Mouse (Mus musculus) liver, embryonic 13.5 days (tissue): ENCODE data around the gene Syt13. TPM values are rescaled to one million over a fixed set of nuclear protein-coding genes. Genes with fewer than 3 reads are reported as not detected.

Source experiments
- ATAC-seq: fragments of 200-750 bp; cut with Nextera tagmentation; 2 replicates; pipeline ENCODE4 v1.8.0; 2017; ENCODE audit warnings: low read depth, mild to moderate bottlenecking, moderate number of reproducible peaks, moderate library complexity
- DNase-seq: peaks from one replicate; pipeline ENCODE4 v3.0.0; 2022
- H3K27ac ChIP-seq: fragments of 300-500 bp; sonication (generic); 2 replicates; pipeline ENCODE4 v1.5.1; 2015; ENCODE audit warnings: moderate library complexity, mild to moderate bottlenecking, inconsistent platforms
- H3K27me3 ChIP-seq: fragments of 300-500 bp; sonication (generic); 2 replicates; pipeline ENCODE4 v1.6.1; 2015; ENCODE audit warnings: mild to moderate bottlenecking, inconsistent platforms
- H3K36me3 ChIP-seq: fragments of 300-500 bp; sonication (generic); 2 replicates; pipeline ENCODE4 v1.6.1; 2015; ENCODE audit warnings: mild to moderate bottlenecking, inconsistent platforms
- H3K4me1 ChIP-seq: fragments of 300-500 bp; sonication (generic); replicated peaks from 2 replicates; pipeline ENCODE4 v1.6.1; 2015; ENCODE audit warnings: inconsistent platforms
- H3K4me2 ChIP-seq: fragments of 300-500 bp; sonication (generic); 2 replicates; pipeline ENCODE4 v1.6.1; 2015; ENCODE audit warnings: inconsistent platforms, mild to moderate bottlenecking, moderate library complexity
- H3K4me3 ChIP-seq: fragments of 300-500 bp; sonication (generic); replicated peaks from 2 replicates; pipeline ENCODE4 v1.5.1; 2015; ENCODE audit warnings: mild to moderate bottlenecking, inconsistent platforms
- H3K9ac ChIP-seq: fragments of 300-500 bp; sonication (generic); 2 replicates; pipeline ENCODE4 v1.6.1; 2015; ENCODE audit warnings: mild to moderate bottlenecking, inconsistent platforms
- H3K9me3 ChIP-seq: fragments of 300-500 bp; sonication (generic); replicated peaks from 2 replicates; pipeline ENCODE4 v1.6.1; 2016; ENCODE audit warnings: inconsistent platforms
- WGBS: fragments of 180-500 bp; shearing (Covaris S2); methylation state at CpG from one replicate; pipeline ENCODE4 v1.1.7; 2015; ENCODE audit not compliant: insufficient replicate concordance; 5-methylcytosine and 5-hydroxymethylcytosine counted together
- polyA plus RNA-seq: library from polyadenylated mRNA; unstranded; fragments of >200 nt; fragmentation: Nextera tagmentation; extraction: Ambion mirVana; gene quantifications from 2 replicates; pipeline ENCODE4 v1.2.1, GENCODE M21; 2015

The Syt13 gene
- polyA plus RNA-seq, 1 experiment from 2014 or later, result 0.22 TPM

DNA sequence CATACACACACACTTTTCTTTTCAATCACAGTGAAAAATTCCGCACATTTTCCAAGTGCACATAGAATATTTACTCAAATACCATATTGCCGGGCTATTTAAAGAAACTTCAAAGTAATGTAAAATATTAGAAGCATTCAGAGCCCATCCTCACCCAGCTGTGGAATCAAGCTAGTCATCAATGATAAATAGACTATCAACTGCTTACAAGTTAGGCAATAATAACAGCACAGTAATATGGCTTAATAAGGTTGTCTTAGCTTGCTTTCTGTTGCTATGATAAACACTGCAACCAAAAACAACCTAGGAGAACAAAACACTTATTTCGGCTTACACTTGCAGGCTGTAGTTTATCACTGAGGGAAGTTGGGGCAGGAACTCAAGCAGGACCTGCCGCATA, 22.4 kb upstream of the Syt13 start:
- no peaks in the 10 kb centered on the region for H3K4me1 ChIP-seq
- H3K4me2 ChIP-seq, result no peak overlapping the region
- H3K9ac ChIP-seq, result no peak overlapping the region
- H3K4me3 ChIP-seq, result no peak overlapping the region
- DNase-seq (no peak), ATAC-seq (no peak)
- no peaks in the 10 kb centered on the region for H3K9me3 ChIP-seq
- H3K27ac ChIP-seq, result no peak overlapping the region
- H3K27me3 ChIP-seq, result no peaks in the 10 kb centered on the region
- WGBS, result 72% methylated on average over 4 of the region's 4 CpGs
- no peaks in the 10 kb centered on the region for H3K36me3 ChIP-seq

DNA sequence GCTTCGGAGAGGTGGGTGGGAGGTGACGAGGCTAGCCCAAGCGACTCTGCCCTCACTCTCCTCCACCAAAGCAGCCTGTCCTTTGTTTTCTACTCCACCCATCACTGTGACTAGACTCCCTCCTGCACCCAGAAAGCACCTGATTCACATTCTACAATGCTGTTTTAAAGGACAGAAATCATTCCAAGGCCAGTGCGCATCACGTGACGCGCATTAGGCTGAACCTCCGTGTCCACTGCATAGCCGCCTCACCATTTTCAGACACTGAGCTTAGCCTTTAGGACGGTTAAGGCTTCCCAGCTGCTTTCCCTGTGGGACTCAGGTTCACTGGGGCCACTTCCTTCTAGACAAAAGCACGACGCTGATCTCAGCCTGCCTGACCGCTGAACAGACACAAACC, 11.2 kb upstream of the Syt13 start:
- H3K4me3 ChIP-seq, result no peak overlapping the region
- DNase-seq, result no peak
- H3K36me3 ChIP-seq, result no peaks in the 10 kb centered on the region
- H3K9me3 ChIP-seq, result no peaks in the 10 kb centered on the region
- peaks cover 22% of the 10 kb centered on the region for H3K27me3 ChIP-seq
- H3K4me2 ChIP-seq, result no peak overlapping the region
- 65% methylated on average over 13 of the region's 13 CpGs for WGBS
- no peak overlapping the region for H3K9ac ChIP-seq
- no peaks in the 10 kb centered on the region for H3K4me1 ChIP-seq
- H3K27ac ChIP-seq, result no peak overlapping the region
- ATAC-seq, result no peak

DNA sequence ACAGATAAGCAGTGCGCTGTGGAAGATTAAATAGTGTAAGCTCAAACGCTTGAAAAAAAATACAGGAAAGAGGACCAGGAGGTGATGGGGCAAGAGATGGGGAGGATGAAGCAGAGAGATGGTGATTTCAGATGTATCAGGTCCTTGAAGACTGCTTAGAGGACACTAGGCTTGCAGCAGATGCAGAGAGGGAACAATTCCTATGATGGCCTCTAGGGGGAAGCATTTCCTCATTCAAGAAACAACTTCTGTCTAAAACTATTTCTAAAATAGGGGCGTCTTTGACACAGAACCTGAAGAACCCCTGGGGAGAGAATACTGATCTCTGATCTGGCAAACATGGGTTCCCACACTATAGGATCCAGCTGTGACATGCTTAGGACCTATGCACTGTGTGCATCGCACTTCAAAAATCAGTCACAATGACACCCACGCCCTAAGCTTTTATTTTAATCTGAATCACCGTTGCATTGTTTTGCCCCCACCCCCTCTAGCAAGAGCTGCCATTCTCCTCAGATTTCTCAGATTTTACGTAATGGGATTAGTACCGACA, 10.5 kb upstream of the Syt13 start:
- DNase-seq (peak; percentile 24), ATAC-seq (no peak)
- H3K4me1 ChIP-seq, result no peaks in the 10 kb centered on the region
- H3K4me3 ChIP-seq, result no peak overlapping the region
- no peaks in the 10 kb centered on the region for H3K9me3 ChIP-seq
- H3K27me3 ChIP-seq, result peaks cover 22% of the 10 kb centered on the region
- H3K4me2 ChIP-seq, result no peak overlapping the region
- H3K36me3 ChIP-seq, result no peaks in the 10 kb centered on the region
- H3K9ac ChIP-seq, result no peak overlapping the region
- 25% methylated on average over 8 of the region's 8 CpGs for WGBS
- no peak overlapping the region for H3K27ac ChIP-seq

DNA sequence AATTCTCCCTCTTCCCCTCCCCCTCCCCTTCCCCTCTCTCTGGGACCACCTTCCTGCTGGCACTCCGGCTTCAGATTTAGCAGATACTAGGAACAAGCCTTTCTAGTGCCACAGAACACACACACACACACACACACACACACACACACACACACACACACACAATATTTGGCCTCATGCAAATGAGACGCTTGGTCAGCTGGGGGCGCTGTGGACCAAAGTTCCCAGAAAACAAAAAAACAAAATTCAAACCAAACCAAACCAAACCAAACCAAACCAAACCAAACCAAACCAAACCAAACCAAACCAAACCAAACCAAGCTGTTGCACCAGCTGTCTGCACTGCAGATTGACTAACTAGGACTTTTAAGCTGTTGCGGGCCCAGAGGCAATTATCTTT, 4.5 kb upstream of the Syt13 start:
- Histone ChIP-seq H3K4me1 (peaks cover 2% of the 10 kb centered on the region; the same call in 1 of the 2 replicates), H3K27me3 (peaks cover 42% of the 10 kb centered on the region), H3K4me2 (no peak overlapping the region), H3K9ac (no peak overlapping the region), H3K36me3 (no peaks in the 10 kb centered on the region), H3K27ac (no peak overlapping the region), H3K4me3 (no peak overlapping the region), H3K9me3 (no peaks in the 10 kb centered on the region)
- ATAC-seq (no peak), DNase-seq (no peak)
- 62% methylated on average over 4 of the region's 4 CpGs for WGBS

DNA sequence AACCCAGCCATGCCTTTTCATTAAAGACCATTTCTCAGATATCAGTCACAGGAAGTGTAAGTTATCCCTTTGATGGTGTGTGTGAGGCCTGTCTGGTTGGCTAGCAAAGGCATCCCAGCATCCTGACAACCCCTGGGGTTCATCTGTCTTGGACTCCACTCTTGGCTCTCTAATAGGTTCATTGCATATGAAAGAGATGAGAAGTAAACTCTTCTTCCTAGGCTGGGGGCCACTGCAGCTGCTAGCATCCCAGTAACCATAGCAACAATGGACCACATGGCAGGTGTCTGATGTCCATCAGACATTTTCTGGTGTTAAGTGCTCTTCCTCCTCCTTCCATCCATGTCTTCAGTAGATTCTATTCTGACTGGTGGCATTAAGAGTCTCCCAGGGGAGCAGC, 2.6 kb upstream of the Syt13 start:
- H3K9ac ChIP-seq, result no peak overlapping the region
- H3K9me3 ChIP-seq, result no peaks in the 10 kb centered on the region
- DNase-seq (no peak), ATAC-seq (no peak)
- H3K4me3 ChIP-seq, result no peak overlapping the region
- H3K27ac ChIP-seq, result no peak overlapping the region
- no peak overlapping the region for H3K4me2 ChIP-seq
- H3K27me3 ChIP-seq, result peaks cover 49% of the 10 kb centered on the region
- peaks cover 2% of the 10 kb centered on the region; the same call in 1 of the 2 replicates for H3K4me1 ChIP-seq
- no peaks in the 10 kb centered on the region for H3K36me3 ChIP-seq

DNA sequence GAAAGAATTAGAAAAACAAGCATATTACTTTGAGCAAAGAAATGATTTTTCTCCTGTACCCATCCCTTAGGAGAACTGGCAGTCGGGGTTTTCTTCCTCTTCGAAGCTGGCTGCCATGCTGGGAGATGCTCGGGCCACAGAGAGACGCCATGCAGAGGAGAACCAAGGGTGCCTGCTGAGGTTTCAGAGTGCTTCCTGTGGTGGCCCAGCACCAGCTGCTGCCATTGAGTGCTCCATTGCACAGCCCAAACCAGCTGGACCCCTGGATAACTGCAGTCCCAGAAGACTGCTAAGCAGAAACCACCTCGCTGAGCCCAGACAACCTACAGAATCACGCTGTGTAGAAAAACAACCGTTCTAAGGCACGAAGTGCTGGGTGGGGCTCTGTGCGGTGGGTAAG, 1.6 kb upstream of the Syt13 start:
- no peak overlapping the region for H3K27ac ChIP-seq
- H3K27me3 ChIP-seq, result peaks cover 59% of the 10 kb centered on the region
- WGBS, result 14% methylated on average over 9 of the region's 9 CpGs
- ATAC-seq (no peak), DNase-seq (no peak)
- H3K9ac ChIP-seq, result no peak overlapping the region
- H3K4me1 ChIP-seq, result peaks cover 2% of the 10 kb centered on the region; the same call in 1 of the 2 replicates
- no peak overlapping the region for H3K4me2 ChIP-seq
- H3K4me3 ChIP-seq, result no peak overlapping the region
- H3K36me3 ChIP-seq, result no peaks in the 10 kb centered on the region
- no peaks in the 10 kb centered on the region for H3K9me3 ChIP-seq

DNA sequence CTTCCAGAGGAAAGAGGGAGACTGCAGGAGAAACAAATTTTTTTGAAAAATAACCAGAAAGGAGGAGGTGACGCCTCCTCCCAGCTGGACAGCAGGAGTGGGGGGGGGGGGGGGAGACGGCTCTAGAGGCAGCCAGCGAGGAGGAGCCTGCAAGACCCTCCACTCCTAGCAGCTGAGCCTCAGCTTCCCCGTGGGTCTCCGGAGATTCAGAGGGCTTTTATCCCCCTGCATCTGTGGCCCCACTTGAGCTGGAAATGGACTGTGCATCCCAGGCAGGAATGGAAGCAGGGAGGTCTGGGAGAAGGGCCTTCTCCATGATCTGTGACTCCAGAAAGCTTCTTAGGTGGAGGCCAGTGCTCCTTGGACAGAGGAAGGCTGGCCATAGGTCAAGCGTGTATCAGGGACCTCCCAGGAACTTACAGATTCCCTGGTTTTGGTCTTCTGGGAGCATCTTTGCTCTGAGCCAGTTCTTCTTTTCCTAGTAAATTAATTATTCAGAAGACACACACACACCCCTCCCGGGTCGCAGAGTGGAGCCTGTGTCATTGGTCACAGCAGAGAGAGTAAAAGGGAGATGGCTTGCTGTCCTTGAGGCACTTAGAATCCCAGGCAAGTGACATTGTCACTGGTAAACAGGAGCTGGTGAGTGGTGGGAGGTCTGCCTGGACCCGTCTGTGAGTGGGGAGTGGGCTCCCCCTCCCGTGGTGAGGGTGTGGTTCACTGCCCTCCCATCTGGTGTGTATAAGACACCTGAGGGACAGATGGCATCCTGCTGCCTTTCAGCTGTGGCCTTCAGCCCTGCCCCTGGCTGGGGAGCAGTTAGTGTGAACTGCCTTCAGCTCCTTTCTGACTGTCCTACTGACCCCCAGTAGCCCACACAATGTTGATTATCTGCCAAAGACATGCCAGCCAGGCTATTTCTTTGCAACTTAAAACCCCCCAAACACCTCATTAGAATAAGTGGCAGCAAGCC, 1.0 kb downstream of the Syt13 start:
- Histone ChIP-seq H3K4me1 (peaks cover 2% of the 10 kb centered on the region; the same call in 1 of the 2 replicates), H3K9me3 (no peaks in the 10 kb centered on the region), H3K27me3 (peaks cover 64% of the 10 kb centered on the region), H3K4me3 (no peak overlapping the region), H3K9ac (no peak overlapping the region), H3K36me3 (no peaks in the 10 kb centered on the region), H3K4me2 (no peak overlapping the region), H3K27ac (no peak overlapping the region)
- 20% methylated on average over 10 of the region's 10 CpGs for WGBS
- ATAC-seq, result no peak
- no peak for DNase-seq

DNA sequence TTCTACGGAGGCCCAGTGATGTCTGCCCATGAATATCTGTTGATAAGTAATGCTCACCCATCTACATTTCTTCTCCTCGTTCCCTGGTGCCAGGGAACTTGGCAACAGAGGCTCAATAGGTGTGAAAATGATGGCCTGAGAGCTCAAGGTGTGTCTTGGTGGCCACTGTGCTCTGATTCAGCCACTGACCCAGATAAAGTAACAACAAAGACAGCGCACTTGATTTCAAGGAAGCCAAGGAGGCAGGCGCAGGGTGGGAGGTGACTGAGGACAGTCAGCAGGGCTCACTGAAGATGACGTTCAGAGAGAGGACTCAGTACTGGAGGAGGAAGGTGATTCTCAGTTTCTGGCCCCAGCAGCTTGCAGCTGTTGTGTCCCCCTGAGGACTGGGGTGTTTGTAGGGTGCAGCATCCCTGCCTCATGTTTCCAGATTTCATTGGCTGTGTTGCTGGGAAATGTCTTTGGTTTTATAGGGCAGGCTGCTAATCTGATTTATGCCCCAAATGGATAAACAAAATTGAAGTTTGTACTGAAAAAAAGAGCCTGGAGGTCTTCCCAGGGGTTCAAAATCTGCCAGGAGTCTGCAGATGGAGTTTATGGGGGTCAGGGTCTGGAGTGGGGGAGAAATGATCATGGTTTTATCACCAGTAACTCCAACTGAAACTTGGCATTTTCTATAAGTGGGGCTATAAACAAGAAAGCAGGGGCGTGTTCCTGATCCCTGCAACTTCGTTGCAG, 2.7 kb downstream of the Syt13 start:
- H3K9me3 ChIP-seq, result no peaks in the 10 kb centered on the region
- H3K4me2 ChIP-seq, result no peak overlapping the region
- no peaks in the 10 kb centered on the region for H3K36me3 ChIP-seq
- 31% methylated on average over 7 of the region's 7 CpGs for WGBS
- H3K4me3 ChIP-seq, result no peak overlapping the region
- peaks cover 60% of the 10 kb centered on the region for H3K27me3 ChIP-seq
- no peak for DNase-seq
- H3K4me1 ChIP-seq, result peaks cover 2% of the 10 kb centered on the region; the same call in 1 of the 2 replicates
- no peak overlapping the region for H3K27ac ChIP-seq
- ATAC-seq, result no peak
- H3K9ac ChIP-seq, result no peak overlapping the region

DNA sequence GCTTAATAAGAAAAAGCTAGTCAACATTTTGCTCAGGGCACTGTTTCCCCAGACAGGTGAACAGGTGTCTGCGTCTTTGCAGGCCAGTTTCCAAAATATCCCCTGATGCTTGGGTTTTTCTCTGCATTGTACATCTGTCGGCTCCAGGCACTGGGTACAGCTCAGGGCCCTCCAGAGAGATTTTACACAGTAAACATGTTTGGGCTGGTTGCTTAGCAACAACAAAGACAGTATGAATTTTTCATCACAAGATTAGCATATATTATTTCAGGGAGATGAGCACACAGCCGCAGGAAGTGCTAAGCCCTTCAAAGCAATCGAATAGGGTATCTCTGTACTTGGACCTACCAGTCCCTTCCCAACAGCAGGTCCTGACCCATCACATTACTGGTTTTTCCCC, 5.8 kb downstream of the Syt13 start:
- Histone ChIP-seq H3K27me3 (peaks cover 28% of the 10 kb centered on the region), H3K4me1 (no peaks in the 10 kb centered on the region), H3K4me3 (no peak overlapping the region), H3K9me3 (no peaks in the 10 kb centered on the region), H3K36me3 (no peaks in the 10 kb centered on the region), H3K4me2 (no peak overlapping the region), H3K9ac (no peak overlapping the region), H3K27ac (no peak overlapping the region)
- DNase-seq, result no peak
- ATAC-seq, result no peak
- 69% methylated on average over 4 of the region's 4 CpGs for WGBS

DNA sequence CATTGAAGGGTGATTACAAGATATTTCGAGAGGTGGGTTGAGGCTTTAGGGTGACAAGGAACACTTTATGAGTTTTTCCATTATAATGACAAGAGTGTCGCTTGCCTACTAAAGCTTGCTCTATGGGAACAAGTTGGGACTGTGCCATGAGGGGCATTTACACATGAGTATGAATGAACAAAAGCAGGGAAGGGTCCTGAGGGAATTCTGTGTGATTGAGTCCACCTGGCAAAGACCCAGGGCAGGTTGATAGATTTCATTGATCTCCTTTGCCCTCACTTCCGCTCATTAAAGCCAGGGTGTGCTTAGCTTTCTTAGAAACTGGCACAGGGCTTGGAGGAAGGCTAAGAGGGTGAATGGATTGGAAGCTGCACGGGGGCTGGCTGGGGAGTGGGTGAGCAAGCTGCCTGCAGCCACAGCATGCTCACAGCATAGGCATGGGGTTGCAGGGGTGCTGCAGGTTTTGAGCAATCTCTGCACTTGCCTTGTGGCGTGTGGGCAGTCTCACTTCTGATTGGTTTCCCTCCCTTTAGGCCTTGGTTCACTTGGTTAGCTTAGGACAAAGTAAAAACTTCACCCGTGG, 9.9 kb downstream of the Syt13 start:
- H3K27ac ChIP-seq, result no peak overlapping the region

DNA sequence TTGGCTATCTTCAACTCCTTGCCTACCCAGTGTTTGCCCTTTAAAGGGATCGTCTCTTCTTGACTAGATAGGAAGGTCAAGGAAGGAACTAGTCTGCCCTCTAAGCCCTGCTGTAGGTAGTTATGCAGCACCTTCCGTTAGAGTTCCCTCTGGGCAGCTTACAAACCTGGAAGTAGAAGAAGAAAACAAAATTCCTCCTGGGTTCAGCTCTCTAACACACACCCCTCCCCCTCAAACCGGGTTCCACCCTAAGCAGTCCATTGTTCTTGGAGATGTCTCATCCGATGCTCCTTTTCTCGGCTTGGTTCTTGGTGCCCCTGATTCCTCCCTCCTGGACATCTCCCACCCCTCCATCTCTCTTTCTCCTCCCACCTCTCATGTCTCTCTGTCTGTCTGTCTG, 14.8 kb downstream of the Syt13 start:
- WGBS, result 56% methylated on average over 5 of the region's 5 CpGs
- no peak overlapping the region for H3K4me3 ChIP-seq
- H3K9ac ChIP-seq, result no peak overlapping the region
- no peak for ATAC-seq
- no peak overlapping the region for H3K27ac ChIP-seq
- no peak overlapping the region for H3K4me2 ChIP-seq
- DNase-seq, result no peak
- H3K36me3 ChIP-seq, result no peaks in the 10 kb centered on the region
- H3K27me3 ChIP-seq, result no peaks in the 10 kb centered on the region
- no peaks in the 10 kb centered on the region for H3K9me3 ChIP-seq
- no peaks in the 10 kb centered on the region for H3K4me1 ChIP-seq

More for the DNA sequence above, 9.9 kb downstream of the Syt13 start:
- no peak overlapping the region for H3K4me3 ChIP-seq
- H3K4me2 ChIP-seq, result no peak overlapping the region
- 0 out of 2 replicates have a peak, but pooled peaks cover 2% of the 10 kb centered on the region for H3K27me3 ChIP-seq
- H3K9ac ChIP-seq, result no peak overlapping the region
- ATAC-seq, result no peak
- DNase-seq, result no peak
- H3K9me3 ChIP-seq, result no peaks in the 10 kb centered on the region
- H3K4me1 ChIP-seq, result no peaks in the 10 kb centered on the region
- 46% methylated on average over 6 of the region's 6 CpGs for WGBS
- no peaks in the 10 kb centered on the region for H3K36me3 ChIP-seq
